Mouse (Mus musculus) liver, adult 2 months (tissue): ENCODE results near the gene Scn8a. TPM values are rescaled to one million over a fixed set of nuclear protein-coding genes. Genes with fewer than 3 reads are reported as not detected.

Experiments
- DNase-seq: peaks from one replicate; pipeline ENCODE4 v3.0.0-alpha.2; 2011; ENCODE audit warnings: low read depth, low spot score; ENCODE audit errors: extremely low read depth
- H3K27ac ChIP-seq: fragments of 200-500 bp; replicated peaks from 2 replicates; pipeline ENCODE4 v1.5.1; 2012; ENCODE audit warnings: low read depth, mild to moderate bottlenecking, control low read depth, inconsistent platforms, low read length; ENCODE audit not compliant: insufficient read depth
- H3K27me3 ChIP-seq: fragments of 200-500 bp; 2 replicates; pipeline ENCODE4 v1.6.1; 2012; ENCODE audit warnings: mild to moderate bottlenecking, moderate library complexity, low read length, inconsistent platforms; ENCODE audit not compliant: control insufficient read depth, insufficient read depth
- H3K36me3 ChIP-seq: fragments of 200-500 bp; 2 replicates; pipeline ENCODE4 v1.6.1; 2012; ENCODE audit warnings: low read length, inconsistent platforms; ENCODE audit not compliant: control insufficient read depth, insufficient read depth
- H3K4me1 ChIP-seq: fragments of 200-500 bp; 2 replicates; pipeline ENCODE4 v1.6.1; 2011; ENCODE audit warnings: low read length; ENCODE audit not compliant: control insufficient read depth, insufficient read depth
- H3K4me3 ChIP-seq: fragments of 200-500 bp; 2 replicates; pipeline ENCODE4 v1.5.1; 2011; ENCODE audit warnings: low read depth, mild to moderate bottlenecking, control low read depth, low read length, moderate library complexity; ENCODE audit not compliant: insufficient read depth
- H3K79me2 ChIP-seq: fragments of 200-500 bp; 2 replicates; pipeline ENCODE4 v1.6.1; 2012; ENCODE audit warnings: inconsistent platforms, mild to moderate bottlenecking, low read length, moderate library complexity; ENCODE audit not compliant: control insufficient read depth, insufficient read depth
- H3K9ac ChIP-seq: fragments of 200-500 bp; 2 replicates; pipeline ENCODE4 v1.6.1; 2012; ENCODE audit warnings: low read depth, mild to moderate bottlenecking, control low read depth, inconsistent platforms, low read length
- CTCF ChIP-seq: fragments of 200-500 bp; IDR thresholded peaks from 2 replicates; pipeline ENCODE4 v1.5.1; 2011; ENCODE audit warnings: low read depth, low read length, control low read depth
- POLR2A ChIP-seq: fragments of 200-500 bp; IDR thresholded peaks from 2 replicates; pipeline ENCODE4 v1.6.1; 2011; ENCODE audit warnings: low read length, control low read depth; ENCODE audit not compliant: insufficient read depth; ENCODE audit errors: extremely low read depth
- WGBS: fragments of 180-500 bp; shearing (Covaris S2); methylation state at CpG from one replicate; pipeline ENCODE4 v1.1.7; 2018; 5-methylcytosine and 5-hydroxymethylcytosine counted together
- polyA plus RNA-seq: library from polyadenylated mRNA; depleted of rRNA; stranded (reverse); fragments of >200 nt; gene quantifications from 2 replicates; pipeline ENCODE4 v1.2.3, GENCODE M21; 2012
- total RNA-seq: library from RNA; depleted of rRNA; stranded (reverse); fragments of >200 nt; gene quantifications from 2 replicates; pipeline ENCODE4 v1.2.3, GENCODE M21; 2014

The Scn8a gene
- total and polyA plus RNA-seq, 2 experiments, result 0.07 to 1.4 TPM

- Histone ChIP-seq H3K9ac (no peak overlapping the region), H3K27me3 (no peaks in the 10 kb centered on the region), H3K4me1 (no peaks in the 10 kb centered on the region), H3K79me2 (peaks cover 14% of the 10 kb centered on the region), H3K27ac (no peak overlapping the region), H3K4me3 (no peak overlapping the region), H3K36me3 (no peaks in the 10 kb centered on the region)
- 75% methylated on average over 11 of the region's 11 CpGs for WGBS
- peak; percentile 24 for DNase-seq
- TF ChIP-seq POLR2A (no peak), CTCF (no peak)
Observed at GRCm38 (mm10) chr15:101060280-101060852, 190.7 kb downstream of the Scn8a start.

GRCm38 (mm10) chr15:101065069-101065468 lies 195.4 kb downstream of the Scn8a start:
- TF ChIP-seq POLR2A (no peak), CTCF (no peak)
- 80% methylated on average over 6 of the region's 6 CpGs for WGBS
- no peak overlapping the region for H3K4me3 ChIP-seq
- H3K9ac ChIP-seq, result no peak overlapping the region
- no peak for DNase-seq
- peaks cover 12% of the 10 kb centered on the region for H3K4me1 ChIP-seq
- no peaks in the 10 kb centered on the region for H3K36me3 ChIP-seq
- peaks cover 39% of the 10 kb centered on the region for H3K79me2 ChIP-seq
- H3K27ac ChIP-seq, result no peak overlapping the region
- H3K27me3 ChIP-seq, result no peaks in the 10 kb centered on the region

GRCm38 (mm10) chr15:101066364-101066847 lies 196.7 kb downstream of the Scn8a start:
- DNase-seq, result no peak
- 70% methylated on average over 6 of the region's 6 CpGs for WGBS

DNA sequence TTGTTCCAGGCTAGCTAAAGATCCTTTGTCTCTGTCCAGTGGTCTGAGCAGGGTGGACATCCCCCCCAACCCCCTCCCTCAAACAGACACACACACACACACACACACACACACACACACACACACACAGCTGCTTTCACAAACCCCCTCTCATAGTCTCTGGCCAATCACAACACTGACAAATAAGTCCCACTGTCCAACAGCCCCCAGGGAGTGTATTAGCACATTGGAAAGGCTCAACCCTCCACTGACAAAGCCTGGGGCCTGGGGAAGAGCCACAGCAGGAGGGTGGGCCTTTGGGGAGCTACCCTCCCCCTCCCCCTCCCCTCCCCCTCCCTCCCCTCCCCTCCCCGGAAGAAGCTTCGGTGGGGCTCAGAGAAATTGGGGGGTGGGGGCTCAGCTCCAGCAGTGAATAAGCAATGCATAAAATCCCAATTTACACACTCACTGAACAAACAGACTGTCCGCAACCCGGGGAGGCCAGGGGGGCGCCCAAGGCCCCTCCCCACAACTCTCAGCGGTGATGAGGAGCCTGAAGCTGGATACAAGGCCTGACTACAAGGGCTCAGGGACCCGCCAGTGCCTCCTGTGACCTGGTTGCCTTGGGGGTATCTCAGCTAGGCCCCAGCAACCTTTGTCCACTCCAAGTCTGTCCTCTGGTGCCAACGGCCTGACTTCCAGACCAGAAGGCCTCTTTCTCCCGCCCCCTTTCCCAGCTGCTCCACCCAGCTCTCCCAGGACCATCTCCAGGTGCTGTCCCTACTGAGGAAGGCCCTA lies 197.4 kb downstream of the Scn8a start:
- H3K27me3 ChIP-seq, result no peaks in the 10 kb centered on the region
- no peaks in the 10 kb centered on the region for H3K36me3 ChIP-seq
- TF ChIP-seq CTCF (no peak), POLR2A (no peak)
- H3K9ac ChIP-seq, result no peak overlapping the region
- H3K4me3 ChIP-seq, result no peak overlapping the region
- DNase-seq, result no peak
- peaks cover 42% of the 10 kb centered on the region for H3K79me2 ChIP-seq
- 65% methylated on average over 7 of the region's 9 CpGs for WGBS
- peaks cover 18% of the 10 kb centered on the region for H3K4me1 ChIP-seq
- H3K27ac ChIP-seq, result no peak overlapping the region

More at GRCm38 (mm10) chr15:101066364-101066847, 196.7 kb downstream of the Scn8a start:
- TF ChIP-seq POLR2A, result no peak
- no peak for TF ChIP-seq CTCF
- Histone ChIP-seq H3K4me3 (no peak overlapping the region), H3K27ac (no peak overlapping the region), H3K27me3 (no peaks in the 10 kb centered on the region), H3K36me3 (no peaks in the 10 kb centered on the region), H3K4me1 (peaks cover 17% of the 10 kb centered on the region), H3K9ac (no peak overlapping the region), H3K79me2 (peaks cover 42% of the 10 kb centered on the region)

DNA sequence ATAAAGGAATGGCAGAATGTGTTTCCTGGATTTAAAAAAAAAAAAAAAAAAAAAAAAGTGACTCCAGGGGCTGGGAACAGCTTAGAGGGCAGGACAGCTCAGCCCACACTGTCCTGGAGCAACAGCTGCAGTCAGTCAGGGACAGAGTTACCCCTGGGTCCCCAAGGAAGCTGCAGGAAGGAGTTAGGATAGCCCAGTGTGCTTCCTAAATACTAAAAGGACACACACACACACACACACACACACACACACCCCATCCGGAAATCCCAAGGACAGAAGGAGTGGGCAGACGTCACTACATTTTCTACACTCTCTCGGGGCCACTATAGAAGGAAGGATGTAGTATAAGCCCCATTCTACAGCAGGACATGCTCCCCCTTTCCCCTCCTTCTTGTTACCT lies 198.4 kb downstream of the Scn8a start:
- no peaks in the 10 kb centered on the region for H3K27me3 ChIP-seq
- no peak overlapping the region for H3K9ac ChIP-seq
- no peak overlapping the region for H3K27ac ChIP-seq
- H3K4me3 ChIP-seq, result no peak overlapping the region
- H3K4me1 ChIP-seq, result peaks cover 18% of the 10 kb centered on the region
- DNase-seq, result no peak
- no peaks in the 10 kb centered on the region for H3K36me3 ChIP-seq
- H3K79me2 ChIP-seq, result peaks cover 47% of the 10 kb centered on the region
- TF ChIP-seq POLR2A (no peak), CTCF (no peak)
- WGBS, result 75% methylated on average over 3 of the region's 3 CpGs

- H3K36me3 ChIP-seq, result no peaks in the 10 kb centered on the region
- H3K4me3 ChIP-seq, result no peak overlapping the region
- H3K4me1 ChIP-seq, result peaks cover 18% of the 10 kb centered on the region
- 53% methylated on average over 4 of the region's 4 CpGs for WGBS
- H3K27ac ChIP-seq, result no peak overlapping the region
- H3K79me2 ChIP-seq, result peaks cover 49% of the 10 kb centered on the region
- H3K9ac ChIP-seq, result no peak overlapping the region
- TF ChIP-seq POLR2A (no peak), CTCF (no peak)
- no peaks in the 10 kb centered on the region for H3K27me3 ChIP-seq
- no peak for DNase-seq
Observed at GRCm38 (mm10) chr15:101068671-101069070, 199.0 kb downstream of the Scn8a start.
